Comparison of ENCODE assay signal across 10 mouse cellular contexts in genomic region chr15:78869775-78870174, GRCm38 (mm10). TPM values are rescaled to one million over a fixed set of nuclear protein-coding genes. Genes with fewer than 3 reads are reported as not detected.
A peak's percentile ranks its signal among the peaks of the same experiment; 100 is the strongest.
DNase-seq lines count a peak whose midpoint lies in the region; ATAC-seq and TF ChIP-seq lines count a peak whose summit lies in the region.
"Had no signal": no experiment of that assay in that cellular context is flagged by ENCODE, and none has a peak within 500 bp of the region (broad histone marks: within the 10 kb centered on the region; RNA-seq: fewer than 3 reads in every experiment).

No protein-coding gene starts in this region.

- no peak overlapping the region for H3K9ac ChIP-seq in heart, embryonic 12.5 days
- H3K9ac ChIP-seq in neural tube, embryonic 11.5 days (ENCODE audit: low read length): no peak overlapping the region
- H3K9ac ChIP-seq: embryonic facial prominence, embryonic 12.5 days had no signal

- H3K4me1 ChIP-seq in heart, embryonic 12.5 days (replicated peaks): peaks cover 17% of the 10 kb centered on the region
- no peaks in the 10 kb centered on the region for H3K4me1 ChIP-seq in thymus, adult 2 months (replicated peaks; ENCODE audit: control insufficient read depth, insufficient read depth, low read length)
- no peaks in the 10 kb centered on the region for H3K4me1 ChIP-seq in neural tube, embryonic 11.5 days (ENCODE audit: control insufficient read depth, insufficient read depth, low read length)

- peak; percentile 59 to 71 for DNase-seq in heart, adult 18-20 months
- DNase-seq in thymus, adult 2 months: peak; percentile 39
- no peak for DNase-seq in thymus, adult 18-20 months
- peak; percentile 68 to 75 for DNase-seq in cerebellum, postnatal 10 days
- peak; percentile 72 for DNase-seq in kidney, postnatal 10 days
- peak; percentile 64 for DNase-seq in neural tube, embryonic 11.5 days (ENCODE audit: low spot score)
- no peak for DNase-seq in urinary bladder, postnatal 14 days (ENCODE audit: low spot score)

- 30% methylated on average over 6 of the region's 6 CpGs for whole genome bisulfite sequencing in heart, embryonic 12.5 days
- 12% methylated on average over 6 of the region's 6 CpGs for WGBS in thymus, adult 2 months
- WGBS in neural tube, embryonic 11.5 days: 26% methylated on average over 6 of the region's 6 CpGs

- no peak for ATAC-seq in heart, embryonic 12.5 days (ENCODE audit: insufficient number of reproducible peaks, low FRiP score)
- ATAC-seq in neural tube, embryonic 11.5 days (ENCODE audit: insufficient read depth, low FRiP score, low TSS enrichment): no peak

- TF ChIP-seq POLR2A in thymus, adult 2 months (IDR thresholded peaks at IDR 0.05; ENCODE audit: control insufficient read depth, extremely low read depth, insufficient read depth, low read length, poor library complexity): no peak

- peak; percentile 67; the same call in 1 of the 2 replicates for TF ChIP-seq CTCF in thymus, adult 2 months (IDR thresholded peaks at IDR 0.05; ENCODE audit: borderline replicate concordance, control insufficient read depth, extremely low read depth, insufficient read depth, low read length, poor library complexity)

- no peak overlapping the region for H3K27ac ChIP-seq in heart, embryonic 12.5 days (ENCODE audit: poor library complexity, severe bottlenecking)
- no peak overlapping the region for H3K27ac ChIP-seq in thymus, adult 2 months (ENCODE audit: control insufficient read depth, insufficient read depth, low read length)
- no peak overlapping the region for H3K27ac ChIP-seq in neural tube, embryonic 11.5 days (ENCODE audit: low read depth, low read length)

- no peaks in the 10 kb centered on the region for H3K9me3 ChIP-seq in heart, embryonic 12.5 days (replicated peaks)
- H3K9me3 ChIP-seq in neural tube, embryonic 11.5 days (ENCODE audit: control insufficient read depth, low read length): no peaks in the 10 kb centered on the region
- H3K9me3 ChIP-seq: embryonic facial prominence, embryonic 12.5 days had no signal

- H3K27me3 ChIP-seq in heart, embryonic 12.5 days (replicated peaks): no peaks in the 10 kb centered on the region
- H3K27me3 ChIP-seq in thymus, adult 2 months (ENCODE audit: control insufficient read depth, insufficient read depth, low read length): no peaks in the 10 kb centered on the region
- no peaks in the 10 kb centered on the region for H3K27me3 ChIP-seq in neural tube, embryonic 11.5 days (ENCODE audit: control insufficient read depth, insufficient read depth, low read length)
- H3K27me3 ChIP-seq: embryonic facial prominence, embryonic 12.5 days had no signal

- no peak overlapping the region for H3K4me3 ChIP-seq in heart, embryonic 12.5 days
- H3K4me3 ChIP-seq in thymus, adult 2 months (ENCODE audit: control insufficient read depth, insufficient read depth, low read length): no peak overlapping the region
- H3K4me3 ChIP-seq in neural tube, embryonic 11.5 days (ENCODE audit: low read depth, low read length): no peak overlapping the region
- H3K4me3 ChIP-seq: embryonic facial prominence, embryonic 12.5 days had no signal

- H3K36me3 ChIP-seq in heart, embryonic 12.5 days: no peaks in the 10 kb centered on the region
- H3K36me3 ChIP-seq in thymus, adult 2 months (ENCODE audit: control insufficient read depth, insufficient read depth, low read length): no peaks in the 10 kb centered on the region
- no peaks in the 10 kb centered on the region for H3K36me3 ChIP-seq in neural tube, embryonic 11.5 days (ENCODE audit: control insufficient read depth, insufficient read depth, low read length)
- H3K36me3 ChIP-seq: embryonic facial prominence, embryonic 12.5 days had no signal

- no peak overlapping the region for H3K4me2 ChIP-seq in heart, embryonic 12.5 days
- no peak overlapping the region for H3K4me2 ChIP-seq in neural tube, embryonic 11.5 days (ENCODE audit: low read depth)
- H3K4me2 ChIP-seq: embryonic facial prominence, embryonic 12.5 days had no signal

RNA-seq across cellular contexts. Expression of gene Gga1, which starts 7.2 kb away (rescaled TPM):
- 10 to 100 TPM; 40.3 to 45.2 TPM for total RNA-seq in heart, adult 18-20 months (2021)
- polyA plus RNA-seq in heart, embryonic 12.5 days (2016; fragmentation: Nextera tagmentation; extraction: Ambion mirVana): 54.0 and 54.7 TPM in 2 replicates
- 137 and 155 TPM in 2 replicates for polyA plus RNA-seq in thymus, adult 2 months (2012; rRNA removed)
- 36.4 and 37.0 TPM in 2 replicates for polyA plus RNA-seq in neural tube, embryonic 11.5 days (2014; fragmentation: Nextera tagmentation; extraction: Ambion mirVana)

RNA-seq across cellular contexts. Expression of gene Lgals2, which starts 14.4 kb away (rescaled TPM):
- total RNA-seq in heart, adult 18-20 months (2021): not detected
- polyA plus RNA-seq in heart, embryonic 12.5 days (2016; fragmentation: Nextera tagmentation; extraction: Ambion mirVana): 0.84 TPM in 1 of 2 replicates, not detected in the other
- polyA plus RNA-seq in thymus, adult 2 months (2012; rRNA removed): 2.9 and 4.8 TPM in 2 replicates
- not detected in 2 replicates for polyA plus RNA-seq in neural tube, embryonic 11.5 days (2014; fragmentation: Nextera tagmentation; extraction: Ambion mirVana)
- total RNA-seq: left cerebral cortex, postnatal 36 days had no signal
- polyA plus RNA-seq: embryonic facial prominence, embryonic 12.5 days had no signal

RNA-seq across cellular contexts. Expression of gene Cdc42ep1, which starts 27.4 kb away (rescaled TPM):
- 10 to 100 TPM; 26.3 to 27.9 TPM for total RNA-seq in heart, adult 18-20 months (2021)
- 40.5 and 40.8 TPM in 2 replicates for polyA plus RNA-seq in heart, embryonic 12.5 days (2016; fragmentation: Nextera tagmentation; extraction: Ambion mirVana)
- polyA plus RNA-seq in thymus, adult 2 months (2012; rRNA removed): 8.1 and 12.5 TPM in 2 replicates
- 14.0 and 15.1 TPM in 2 replicates for polyA plus RNA-seq in neural tube, embryonic 11.5 days (2014; fragmentation: Nextera tagmentation; extraction: Ambion mirVana)

RNA-seq across cellular contexts. Expression of gene Gm49510, which starts 29.7 kb away (rescaled TPM):
- under 1 TPM; 0.10 to 0.27 TPM for total RNA-seq in heart, adult 18-20 months (2021)
- polyA plus RNA-seq in heart, embryonic 12.5 days (2016; fragmentation: Nextera tagmentation; extraction: Ambion mirVana): 0.15 and 0.47 TPM in 2 replicates
- polyA plus RNA-seq in thymus, adult 2 months (2012; rRNA removed): 0.08 and 0.14 TPM in 2 replicates
- polyA plus RNA-seq in neural tube, embryonic 11.5 days (2014; fragmentation: Nextera tagmentation; extraction: Ambion mirVana): 0.27 TPM in 1 of 2 replicates, not detected in the other

RNA-seq across cellular contexts. Expression of gene Sh3bp1, which starts 29.8 kb away (rescaled TPM):
- total RNA-seq in heart, adult 18-20 months (2021): 1 to 10 TPM; 3.5 to 7.1 TPM
- 26.2 and 26.8 TPM in 2 replicates for polyA plus RNA-seq in heart, embryonic 12.5 days (2016; fragmentation: Nextera tagmentation; extraction: Ambion mirVana)
- 371 and 412 TPM in 2 replicates for polyA plus RNA-seq in thymus, adult 2 months (2012; rRNA removed)
- 14.4 and 15.3 TPM in 2 replicates for polyA plus RNA-seq in neural tube, embryonic 11.5 days (2014; fragmentation: Nextera tagmentation; extraction: Ambion mirVana)

Comparison
In these comparisons a context has a peak if more than half of its experiments do, and no peak if none do; other contexts are left out.
1. DNase-seq: peak in heart, adult 18-20 months (2 of 2), thymus, adult 2 months (single experiment), cerebellum, postnatal 10 days (2 of 2), kidney, postnatal 10 days (single experiment) and neural tube, embryonic 11.5 days (single experiment); none in thymus, adult 18-20 months (0 of 2) and urinary bladder, postnatal 14 days (single experiment).